Mouse (Mus musculus) heart, adult 2 months (tissue): ENCODE measurements around the gene Scnn1a.

Experiments
- CTCF ChIP-seq: fragments of 200-600 bp; IDR thresholded peaks from 2 replicates; pipeline ENCODE4 v1.8.1; 2022; ENCODE audit warnings: antibody characterized with exemption, mild to moderate bottlenecking, moderate library complexity
- POLR2A ChIP-seq: fragments of 200-500 bp; IDR thresholded peaks from 2 replicates; pipeline ENCODE4 v1.6.1; 2011; ENCODE audit warnings: mild to moderate bottlenecking, low read depth, low read length, control low read depth; ENCODE audit not compliant: insufficient read depth

DNA sequence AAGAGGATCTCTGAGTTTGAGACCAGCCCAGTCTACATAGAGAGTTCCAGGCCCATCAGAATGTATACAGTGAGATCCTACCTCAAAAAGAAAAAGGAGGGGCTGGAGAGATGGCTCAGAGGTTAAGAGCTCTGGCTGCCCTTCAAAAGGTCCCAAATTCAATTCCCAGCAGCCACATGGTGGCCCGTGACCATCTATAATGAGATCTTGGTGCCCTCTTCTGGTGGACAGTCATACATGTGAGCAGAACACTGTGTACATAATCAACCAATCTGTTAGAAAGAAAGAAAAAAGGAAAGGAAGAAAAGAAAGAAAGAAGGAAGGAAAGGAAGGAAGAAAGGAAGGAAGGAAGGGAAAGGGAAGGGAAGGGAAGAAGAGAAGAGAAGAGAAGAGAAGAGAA, 45.7 kb downstream of the Scnn1a start:
- TF ChIP-seq CTCF (peak; percentile 69), POLR2A (no peak)
